Mouse (Mus musculus) kidney, embryonic 16.5 days (tissue): ENCODE measurements around the gene Ankle2. TPM values are rescaled to one million over a fixed set of nuclear protein-coding genes. Genes with fewer than 3 reads are reported as not detected.
A peak's percentile ranks its signal among the peaks of the same experiment; 100 is the strongest.

Source experiments
- ATAC-seq: fragments of 200-750 bp; cut with Nextera tagmentation; 2 replicates; pipeline ENCODE4 v1.8.0; 2017; ENCODE audit warnings: moderate TSS enrichment; ENCODE audit not compliant: low FRiP score, low TSS enrichment
- H3K27ac ChIP-seq: fragments of 300-500 bp; sonication (generic); 2 replicates; pipeline ENCODE4 v1.5.1; 2014; ENCODE audit warnings: low read length
- H3K27me3 ChIP-seq: fragments of 300-500 bp; sonication (generic); 2 replicates; pipeline ENCODE4 v1.6.1; 2014; ENCODE audit warnings: low read length, control low read depth, mixed read lengths; ENCODE audit not compliant: insufficient read depth
- H3K36me3 ChIP-seq: fragments of 300-500 bp; sonication (generic); 2 replicates; pipeline ENCODE4 v1.6.1; 2014; ENCODE audit warnings: low read length, control low read depth, mixed read lengths; ENCODE audit not compliant: insufficient read depth
- H3K4me1 ChIP-seq: fragments of 300-500 bp; sonication (generic); 2 replicates; pipeline ENCODE4 v1.6.1; 2014; ENCODE audit warnings: low read length, control low read depth, mixed read lengths; ENCODE audit not compliant: insufficient read depth
- H3K4me2 ChIP-seq: fragments of 300-500 bp; sonication (generic); replicated peaks from 2 replicates; pipeline ENCODE4 v1.6.1; 2014; ENCODE audit warnings: low read depth, low read length
- H3K4me3 ChIP-seq: fragments of 300-500 bp; sonication (generic); 2 replicates; pipeline ENCODE4 v1.5.1; 2014; ENCODE audit warnings: mild to moderate bottlenecking, low read length
- H3K9ac ChIP-seq: fragments of 300-500 bp; sonication (generic); replicated peaks from 2 replicates; pipeline ENCODE4 v1.6.1; 2014; ENCODE audit warnings: low read length
- H3K9me3 ChIP-seq: fragments of 300-500 bp; sonication (generic); 2 replicates; pipeline ENCODE4 v1.6.1; 2016; ENCODE audit warnings: low read length, control low read depth
- WGBS: fragments of 180-500 bp; shearing (Covaris S2); extraction: QIAGEN DNeasy Blood & Tissue Kit; methylation state at CpG from one replicate; pipeline ENCODE4 v1.1.7; 2014; 5-methylcytosine and 5-hydroxymethylcytosine counted together
- polyA plus RNA-seq: library from polyadenylated mRNA; unstranded; fragments of >200 nt; fragmentation: Nextera tagmentation; extraction: Ambion mirVana; gene quantifications from 2 replicates; pipeline ENCODE4 v1.2.1, GENCODE M21; 2015

Ankle2 gene
- polyA plus RNA-seq, 1 experiment from 2014 or later: 24.3 TPM

DNA sequence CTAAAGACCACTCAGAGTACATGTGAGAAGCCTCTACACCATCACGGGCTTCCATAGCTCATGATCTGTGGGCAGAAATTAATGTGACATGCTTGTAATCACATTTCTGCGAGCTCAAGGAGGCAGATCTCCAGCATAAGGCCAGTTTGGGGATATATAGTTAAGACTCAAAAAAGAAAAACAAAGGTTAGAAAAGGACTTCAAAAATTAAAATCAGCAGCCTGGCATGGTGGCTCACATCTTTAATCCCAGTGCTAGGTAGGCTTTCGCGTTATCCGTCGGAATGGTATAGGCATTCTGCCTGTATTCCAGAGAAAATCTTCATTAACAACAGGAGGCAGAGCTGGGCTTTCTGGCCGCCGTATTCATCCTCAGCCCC, 414 bp upstream of the Ankle2 start:
- peaks cover 11% of the 10 kb centered on the region; the same call in 1 of the 2 replicates for H3K36me3 ChIP-seq
- 6% methylated on average over 8 of the region's 8 CpGs for WGBS
- H3K9ac ChIP-seq: peak overlapping the region; percentile 98
- H3K27me3 ChIP-seq: no peaks in the 10 kb centered on the region
- peak overlapping the region; percentile 97 for H3K27ac ChIP-seq
- no peak for ATAC-seq
- peaks cover 14% of the 10 kb centered on the region for H3K4me1 ChIP-seq
- peak overlapping the region; percentile 90 for H3K4me3 ChIP-seq
- peak overlapping the region; percentile 75 for H3K4me2 ChIP-seq
- H3K9me3 ChIP-seq: no peaks in the 10 kb centered on the region

DNA sequence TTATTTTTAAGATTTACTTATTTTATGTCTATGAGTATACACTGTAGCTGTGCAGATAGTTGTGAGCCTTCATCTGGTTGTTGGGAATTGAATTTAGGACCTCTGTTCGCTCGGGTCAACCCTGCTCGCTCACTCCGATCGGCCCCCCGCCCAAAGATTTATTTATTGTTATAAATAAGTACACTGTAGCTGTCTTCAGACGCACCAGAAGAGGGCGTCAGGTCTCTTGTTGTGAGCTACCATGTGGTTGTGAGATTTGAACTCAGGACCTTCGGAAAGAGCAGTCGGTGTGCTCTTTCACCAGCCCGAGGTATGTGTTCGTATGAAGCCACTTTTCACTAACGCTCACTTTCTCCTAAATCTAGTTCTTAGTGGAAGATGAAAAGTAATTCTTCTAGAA, 834 bp downstream of the Ankle2 start:
- Histone ChIP-seq H3K36me3 (peaks cover 17% of the 10 kb centered on the region; the same call in 1 of the 2 replicates), H3K9ac (peak overlapping the region; percentile 98), H3K9me3 (no peaks in the 10 kb centered on the region), H3K4me2 (peak overlapping the region; percentile 75), H3K4me3 (peak overlapping the region; percentile 90), H3K4me1 (peaks cover 14% of the 10 kb centered on the region), H3K27me3 (no peaks in the 10 kb centered on the region), H3K27ac (no peak overlapping the region)
- no peak for ATAC-seq
- 37% methylated on average over 13 of the region's 13 CpGs for WGBS

DNA sequence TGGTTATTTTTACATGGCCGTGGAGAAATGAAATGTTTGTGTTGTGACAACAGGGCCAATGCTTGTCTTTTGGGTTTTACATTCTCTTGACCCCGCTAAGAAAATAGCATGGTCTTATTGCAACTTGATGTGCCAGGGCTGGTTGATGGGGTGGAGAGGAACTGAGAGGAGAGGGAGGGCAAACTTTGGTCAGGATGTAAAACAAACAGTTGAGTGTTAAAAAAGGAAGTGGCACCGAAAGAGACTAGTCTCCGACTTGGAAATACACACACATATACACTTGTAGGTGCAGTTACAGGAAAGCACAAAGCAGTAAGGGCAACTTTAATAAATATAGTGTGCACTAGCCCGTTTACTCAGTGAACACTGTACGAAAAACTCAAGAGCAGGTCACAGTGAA, 1.5 kb downstream of the Ankle2 start:
- no peak for ATAC-seq
- no peaks in the 10 kb centered on the region for H3K9me3 ChIP-seq
- WGBS: 81% methylated on average over 6 of the region's 6 CpGs
- peak overlapping the region; percentile 75; the same call in 1 of the 2 replicates for H3K4me2 ChIP-seq
- H3K4me1 ChIP-seq: peaks cover 14% of the 10 kb centered on the region
- 0 out of 2 replicates have a peak overlapping the region, but pooled peaks have one; percentile 2 for H3K9ac ChIP-seq
- H3K4me3 ChIP-seq: 0 out of 2 replicates have a peak overlapping the region, but pooled peaks have one; percentile 90
- H3K27me3 ChIP-seq: no peaks in the 10 kb centered on the region
- H3K36me3 ChIP-seq: peaks cover 17% of the 10 kb centered on the region; the same call in 1 of the 2 replicates
- no peak overlapping the region for H3K27ac ChIP-seq

DNA sequence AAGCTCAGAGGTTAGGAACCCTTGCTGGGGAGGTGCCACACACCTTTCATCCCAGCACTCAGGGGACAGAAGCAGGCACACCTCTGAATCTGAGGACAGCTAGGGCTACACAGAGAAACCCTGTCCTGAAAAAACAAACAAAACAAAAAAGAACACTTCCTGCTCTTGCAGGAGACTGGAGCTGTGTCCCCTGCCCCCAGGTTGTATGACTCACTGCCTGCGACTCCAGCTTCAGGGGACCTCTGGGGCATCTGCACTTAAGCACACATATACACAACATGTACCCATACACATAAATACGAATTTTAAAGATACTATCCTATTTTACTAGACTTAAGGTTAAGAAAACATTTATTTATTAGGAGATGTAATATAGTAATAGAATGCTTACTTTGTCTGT, 13.3 kb downstream of the Ankle2 start:
- Histone ChIP-seq H3K9me3 (no peaks in the 10 kb centered on the region), H3K4me2 (no peak overlapping the region), H3K9ac (no peak overlapping the region), H3K4me1 (no peaks in the 10 kb centered on the region), H3K36me3 (peaks cover 70% of the 10 kb centered on the region), H3K27ac (no peak overlapping the region), H3K4me3 (no peak overlapping the region), H3K27me3 (no peaks in the 10 kb centered on the region)
- 70% methylated on average over 2 of the region's 2 CpGs for WGBS
- no peak for ATAC-seq

DNA sequence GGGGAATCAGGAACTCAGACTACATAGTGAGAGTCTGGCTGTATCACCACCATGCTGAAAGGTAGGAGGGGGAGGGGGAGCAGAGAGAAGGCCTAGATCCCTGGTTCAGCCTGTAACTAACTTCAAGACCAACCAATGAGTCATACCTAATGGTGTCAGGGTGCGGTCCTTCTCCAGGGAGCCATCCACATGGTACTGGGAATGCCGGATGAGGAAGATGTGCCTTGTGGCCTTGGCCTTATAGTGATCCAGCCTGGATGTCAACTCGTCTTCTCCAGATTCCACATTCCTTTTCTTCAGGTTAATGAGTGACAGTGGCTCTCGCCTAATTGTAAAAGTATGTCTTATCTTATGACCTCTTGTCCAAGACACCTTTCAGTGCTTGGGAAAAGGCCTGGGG, 36.1 kb downstream of the Ankle2 start:
- WGBS: 85% methylated on average over 4 of the region's 4 CpGs
- Histone ChIP-seq H3K4me3 (no peak overlapping the region), H3K9me3 (no peaks in the 10 kb centered on the region), H3K4me2 (no peak overlapping the region), H3K4me1 (peaks cover 5% of the 10 kb centered on the region), H3K9ac (no peak overlapping the region), H3K27me3 (no peaks in the 10 kb centered on the region), H3K27ac (no peak overlapping the region), H3K36me3 (peaks cover 27% of the 10 kb centered on the region)
- ATAC-seq: no peak

DNA sequence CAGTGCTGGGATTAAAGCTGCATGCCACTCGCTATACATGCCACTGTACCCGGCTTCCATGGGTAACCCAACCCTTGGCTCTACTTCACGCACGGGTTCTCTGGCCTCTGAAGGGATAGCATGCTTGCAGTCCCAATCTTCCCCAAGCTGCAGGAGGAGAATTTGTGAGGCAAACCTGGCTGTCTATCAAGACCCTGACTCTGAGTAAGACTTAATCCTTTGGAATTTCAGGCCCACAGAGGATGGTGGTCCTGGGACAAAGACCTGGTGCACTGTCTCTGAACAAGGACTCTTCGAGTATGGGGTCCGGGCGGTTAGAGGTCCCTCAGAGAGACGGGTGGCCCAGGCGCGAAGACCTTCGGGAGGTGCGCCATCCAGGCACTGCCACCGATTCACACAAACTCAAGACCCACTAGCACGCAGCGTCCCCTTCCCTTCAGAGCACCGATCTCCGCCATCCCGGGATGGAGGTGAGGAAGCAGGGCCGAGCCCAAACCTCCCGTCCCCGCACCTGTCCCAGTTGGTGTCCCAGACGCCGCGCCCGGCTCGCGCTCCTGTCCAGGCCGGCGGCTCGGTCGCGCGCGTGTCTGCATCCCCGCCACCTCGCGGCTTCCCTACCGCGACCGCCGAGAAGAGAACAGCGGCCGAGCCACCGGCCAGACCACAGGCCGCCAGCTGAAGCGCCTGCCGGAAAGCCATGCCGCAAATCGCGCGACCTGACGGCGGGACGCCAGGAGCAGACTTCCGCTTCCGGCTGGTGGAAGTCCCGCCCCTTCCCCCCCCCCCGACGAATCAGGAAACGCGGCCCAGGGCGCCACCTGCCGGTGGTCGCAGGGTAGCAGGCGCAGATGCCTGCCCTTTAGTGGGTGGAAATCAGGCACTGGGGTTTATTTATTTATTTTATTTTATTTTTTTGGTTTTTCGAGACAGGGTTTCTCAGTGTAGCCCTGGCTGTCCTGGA, 38.6 kb downstream of the Ankle2 start, which contains the start of gene Pgam5:
Gene Pgam5, minus strand, starts transcription at position 773 of the 961 bp plus-strand sequence.
- peaks cover 5% of the 10 kb centered on the region for H3K4me1 ChIP-seq
- no peaks in the 10 kb centered on the region for H3K9me3 ChIP-seq
- under 1% methylated on average over 66 of the region's 66 CpGs for WGBS
- H3K27me3 ChIP-seq: no peaks in the 10 kb centered on the region
- peak; percentile 91 for ATAC-seq
- H3K9ac ChIP-seq: peak within 1 kb of the TSS; percentile 91
- peak within 1 kb of the TSS; percentile 90 for H3K4me3 ChIP-seq
- peak within 1 kb of the TSS; percentile 73 for H3K4me2 ChIP-seq
- peak within 1 kb of the TSS; percentile 16; the same call in 1 of the 2 replicates for H3K27ac ChIP-seq
- H3K36me3 ChIP-seq: peaks cover 26% of the 10 kb centered on the region

DNA sequence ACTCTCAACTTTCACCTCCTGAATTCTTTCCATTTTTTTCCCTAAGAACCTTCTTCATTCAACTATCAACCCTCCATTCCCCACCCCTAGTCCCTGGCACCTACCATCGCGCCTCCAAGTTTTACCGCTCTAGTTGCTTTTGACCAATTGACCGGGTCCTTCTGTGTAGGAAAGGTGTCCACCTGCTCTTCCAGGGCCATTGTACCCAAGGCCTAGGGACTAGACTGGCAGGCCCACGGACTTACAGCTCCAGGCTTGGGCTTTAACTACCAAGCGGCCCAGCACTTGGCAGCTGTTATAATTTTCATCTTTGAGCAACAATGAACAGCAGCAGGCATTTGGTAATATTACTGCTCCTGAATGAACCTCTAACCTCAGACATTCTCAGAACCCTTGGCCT, 39.4 kb downstream of the Ankle2 start:
- Histone ChIP-seq H3K4me1 (peaks cover 5% of the 10 kb centered on the region), H3K9me3 (no peaks in the 10 kb centered on the region), H3K4me3 (no peak overlapping the region), H3K27ac (no peak overlapping the region), H3K36me3 (peaks cover 18% of the 10 kb centered on the region), H3K27me3 (no peaks in the 10 kb centered on the region), H3K9ac (no peak overlapping the region), H3K4me2 (no peak overlapping the region)
- WGBS: 94% methylated on average over 6 of the region's 6 CpGs
- no peak for ATAC-seq

DNA sequence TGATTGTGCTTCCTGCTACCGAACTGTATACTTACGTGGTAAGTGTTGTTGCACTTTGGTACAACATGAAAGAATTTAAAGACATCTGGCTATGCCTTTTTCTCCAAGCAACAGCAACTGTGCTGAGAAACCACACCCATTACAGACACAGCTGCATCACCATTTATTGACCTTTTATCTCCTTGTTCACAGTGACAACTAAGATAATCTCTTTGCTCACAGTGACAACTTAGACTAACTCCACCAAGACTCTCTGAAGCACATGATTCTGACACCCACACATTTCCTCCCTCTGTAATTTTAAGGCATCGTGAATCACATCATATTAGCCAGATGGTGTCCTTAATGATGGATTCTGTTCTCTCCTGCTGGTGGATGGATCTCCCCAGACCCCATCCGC, 43.3 kb downstream of the Ankle2 start:
- no peak overlapping the region for H3K4me2 ChIP-seq
- H3K9me3 ChIP-seq: no peaks in the 10 kb centered on the region
- no peak overlapping the region for H3K27ac ChIP-seq
- no peak overlapping the region for H3K4me3 ChIP-seq
- no peaks in the 10 kb centered on the region for H3K36me3 ChIP-seq
- 81% methylated on average over 4 of the region's 4 CpGs for WGBS
- ATAC-seq: no peak
- no peaks in the 10 kb centered on the region for H3K27me3 ChIP-seq
- no peaks in the 10 kb centered on the region for H3K4me1 ChIP-seq
- H3K9ac ChIP-seq: no peak overlapping the region

DNA sequence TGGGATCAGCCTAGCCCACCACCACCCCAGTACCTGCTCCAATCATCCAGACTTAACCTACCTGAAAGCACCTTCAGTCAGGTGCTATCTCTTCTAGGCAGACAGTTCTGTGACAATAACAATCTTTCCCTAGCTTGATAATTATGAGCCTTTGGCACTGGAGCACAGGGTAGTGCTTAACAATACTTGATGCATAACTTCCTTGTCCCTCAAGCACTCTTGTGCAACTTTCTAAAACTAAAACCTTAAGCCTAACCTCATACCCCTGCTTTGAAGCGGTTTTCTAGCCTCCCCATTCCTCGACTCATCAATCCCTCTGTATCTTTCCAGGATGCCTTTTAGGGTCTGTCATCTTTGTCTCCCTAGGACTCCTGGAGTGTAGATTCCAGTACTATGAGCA, 44.0 kb downstream of the Ankle2 start:
- WGBS: 64% methylated on average over 2 of the region's 2 CpGs

DNA sequence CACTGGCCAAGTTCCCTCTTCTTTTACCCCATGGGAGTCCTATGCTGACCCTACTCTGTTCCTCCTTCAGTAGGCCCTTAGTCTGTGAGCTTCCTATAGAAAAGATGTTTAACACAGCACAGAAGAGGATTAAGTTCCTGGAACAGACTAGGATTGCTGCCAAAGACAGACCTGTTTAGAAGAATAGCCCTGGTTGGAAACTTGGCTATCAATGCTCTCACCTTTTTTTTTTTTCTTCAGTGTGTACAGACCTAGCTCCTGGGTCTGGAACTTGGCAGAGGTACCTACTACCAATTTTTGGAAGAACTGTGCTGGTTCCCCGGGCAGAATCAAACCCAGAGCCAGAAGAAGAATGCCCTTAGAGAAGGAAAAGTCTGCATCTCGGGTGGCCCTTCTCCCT, 45.6 kb downstream of the Ankle2 start:
- H3K36me3 ChIP-seq: no peaks in the 10 kb centered on the region
- 66% methylated on average over 2 of the region's 2 CpGs for WGBS
- H3K27me3 ChIP-seq: no peaks in the 10 kb centered on the region
- H3K4me3 ChIP-seq: no peak overlapping the region
- H3K9me3 ChIP-seq: no peaks in the 10 kb centered on the region
- H3K9ac ChIP-seq: no peak overlapping the region
- H3K4me1 ChIP-seq: no peaks in the 10 kb centered on the region
- H3K27ac ChIP-seq: no peak overlapping the region
- H3K4me2 ChIP-seq: no peak overlapping the region
- ATAC-seq: no peak

More for the DNA sequence above, 44.0 kb downstream of the Ankle2 start:
- no peak overlapping the region for H3K27ac ChIP-seq
- H3K27me3 ChIP-seq: no peaks in the 10 kb centered on the region
- H3K9ac ChIP-seq: no peak overlapping the region
- H3K4me2 ChIP-seq: no peak overlapping the region
- no peak overlapping the region for H3K4me3 ChIP-seq
- no peaks in the 10 kb centered on the region for H3K36me3 ChIP-seq
- no peak for ATAC-seq
- H3K4me1 ChIP-seq: no peaks in the 10 kb centered on the region
- no peaks in the 10 kb centered on the region for H3K9me3 ChIP-seq
